Mouse (Mus musculus): ENCODE data around the gene Ank. TPM values are rescaled to one million over a fixed set of nuclear protein-coding genes. Genes with fewer than 3 reads are reported as not detected.
"Not testable (repeated sequence)": the region's sequence is repeated elsewhere in the genome, so short reads cannot be mapped to it uniquely, and the experiment has no call there.

Ank gene
- polyA plus RNA-seq, 1 experiment: 222 TPM

- Histone ChIP-seq H3K27ac (ENCODE audit: insufficient read depth, low read length) (no peak overlapping the region), H3K4me1 (ENCODE audit: control insufficient read depth, insufficient read depth, low read length) (no peaks in the 10 kb centered on the region), H3K4me3 (replicated peaks; ENCODE audit: insufficient read depth, low read depth, low read length) (no peak overlapping the region), H3K27me3 (ENCODE audit: control insufficient read depth, insufficient read depth, low read length) (no peaks in the 10 kb centered on the region)
- no peak for DNase-seq
- TF ChIP-seq POLR2A (IDR thresholded peaks at IDR 0.05; ENCODE audit: borderline replicate concordance, insufficient read depth, low read length): no peak
- no peak for TF ChIP-seq CTCF (IDR thresholded peaks at IDR 0.05; ENCODE audit: borderline replicate concordance, insufficient read depth, low read depth, low read length)
- WGBS: 93% methylated on average over 2 of the region's 2 CpGs
Measured at GRCm38 (mm10) chr15:27457001-27457400, 9.5 kb upstream of the Ank start.

GRCm38 (mm10) chr15:27459781-27460180 is 6.7 kb upstream of the Ank start:
- not testable (repeated sequence) for DNase-seq; H3K27me3 ChIP-seq (ENCODE audit: control insufficient read depth, insufficient read depth, low read length); H3K27ac ChIP-seq (ENCODE audit: insufficient read depth, low read length); H3K4me1 ChIP-seq (ENCODE audit: control insufficient read depth, insufficient read depth, low read length); H3K4me3 ChIP-seq (replicated peaks; ENCODE audit: insufficient read depth, low read depth, low read length)
- WGBS: 54% methylated on average over 14 of the region's 14 CpGs

GRCm38 (mm10) chr15:27461336-27462245 is 4.9 kb upstream of the Ank start:
- no peaks in the 10 kb centered on the region for H3K27me3 ChIP-seq (ENCODE audit: control insufficient read depth, insufficient read depth, low read length)
- TF ChIP-seq POLR2A (IDR thresholded peaks at IDR 0.05; ENCODE audit: borderline replicate concordance, insufficient read depth, low read length) (no peak), CTCF (IDR thresholded peaks at IDR 0.05; ENCODE audit: borderline replicate concordance, insufficient read depth, low read depth, low read length) (no peak)
- 35% methylated on average over 12 of the region's 12 CpGs for WGBS
- no peak overlapping the region for H3K27ac ChIP-seq (ENCODE audit: insufficient read depth, low read length)
- no peak overlapping the region for H3K4me3 ChIP-seq (replicated peaks; ENCODE audit: insufficient read depth, low read depth, low read length)
- H3K4me1 ChIP-seq (ENCODE audit: control insufficient read depth, insufficient read depth, low read length): no peaks in the 10 kb centered on the region
- DNase-seq: no peak

GRCm38 (mm10) chr15:27463876-27464275 is 2.6 kb upstream of the Ank start:
- TF ChIP-seq POLR2A (IDR thresholded peaks at IDR 0.05; ENCODE audit: borderline replicate concordance, insufficient read depth, low read length): no peak
- no peak for TF ChIP-seq CTCF (IDR thresholded peaks at IDR 0.05; ENCODE audit: borderline replicate concordance, insufficient read depth, low read depth, low read length)
- Histone ChIP-seq H3K4me3 (replicated peaks; ENCODE audit: insufficient read depth, low read depth, low read length) (no peak overlapping the region), H3K27ac (ENCODE audit: insufficient read depth, low read length) (no peak overlapping the region), H3K4me1 (ENCODE audit: control insufficient read depth, insufficient read depth, low read length) (peaks cover 2% of the 10 kb centered on the region; the same call in 1 of the 2 replicates), H3K27me3 (ENCODE audit: control insufficient read depth, insufficient read depth, low read length) (no peaks in the 10 kb centered on the region)
- no peak for DNase-seq
- 96% methylated on average over 13 of the region's 13 CpGs for WGBS

GRCm38 (mm10) chr15:27465391-27466005 is 979 bp upstream of the Ank start:
- TF ChIP-seq CTCF (IDR thresholded peaks at IDR 0.05; ENCODE audit: borderline replicate concordance, insufficient read depth, low read depth, low read length) (peak; percentile 34; the same call in 1 of the 2 replicates), POLR2A (IDR thresholded peaks at IDR 0.05; ENCODE audit: borderline replicate concordance, insufficient read depth, low read length) (no peak)
- H3K4me1 ChIP-seq (ENCODE audit: control insufficient read depth, insufficient read depth, low read length): peaks cover 2% of the 10 kb centered on the region; the same call in 1 of the 2 replicates
- DNase-seq: peak; percentile 52 to 61
- H3K27ac ChIP-seq (ENCODE audit: insufficient read depth, low read length): peak overlapping the region; percentile 86; the same call in 1 of the 2 replicates
- WGBS: 6% methylated on average over 8 of the region's 8 CpGs
- H3K4me3 ChIP-seq (replicated peaks; ENCODE audit: insufficient read depth, low read depth, low read length): peak overlapping the region; percentile 76
- H3K27me3 ChIP-seq (ENCODE audit: control insufficient read depth, insufficient read depth, low read length): no peaks in the 10 kb centered on the region

GRCm38 (mm10) chr15:27467081-27467491 is 609 bp downstream of the Ank start:
- Histone ChIP-seq H3K27ac (ENCODE audit: insufficient read depth, low read length) (peak overlapping the region; percentile 97), H3K4me1 (ENCODE audit: control insufficient read depth, insufficient read depth, low read length) (peaks cover 6% of the 10 kb centered on the region; the same call in 1 of the 2 replicates), H3K4me3 (replicated peaks; ENCODE audit: insufficient read depth, low read depth, low read length) (peak overlapping the region; percentile 62), H3K27me3 (ENCODE audit: control insufficient read depth, insufficient read depth, low read length) (no peaks in the 10 kb centered on the region)
- peak in 1 of 2 experiments; percentile 68 for DNase-seq
- WGBS: under 1% methylated on average over 25 of the region's 25 CpGs
- TF ChIP-seq CTCF (IDR thresholded peaks at IDR 0.05; ENCODE audit: borderline replicate concordance, insufficient read depth, low read depth, low read length) (no peak), POLR2A (IDR thresholded peaks at IDR 0.05; ENCODE audit: borderline replicate concordance, insufficient read depth, low read length) (0 out of 2 replicates have a peak, but pooled peaks have one; percentile 9)

- H3K27ac ChIP-seq (ENCODE audit: insufficient read depth, low read length): peak overlapping the region; percentile 97
- H3K4me1 ChIP-seq (ENCODE audit: control insufficient read depth, insufficient read depth, low read length): peaks cover 6% of the 10 kb centered on the region; the same call in 1 of the 2 replicates
- peak overlapping the region; percentile 62 for H3K4me3 ChIP-seq (replicated peaks; ENCODE audit: insufficient read depth, low read depth, low read length)
- peak; percentile 74 to 83 for DNase-seq
- WGBS: 3% methylated on average over 7 of the region's 7 CpGs
- TF ChIP-seq POLR2A (IDR thresholded peaks at IDR 0.05; ENCODE audit: borderline replicate concordance, insufficient read depth, low read length) (peak; percentile 42; the same call in 1 of the 2 replicates), CTCF (IDR thresholded peaks at IDR 0.05; ENCODE audit: borderline replicate concordance, insufficient read depth, low read depth, low read length) (no peak)
- H3K27me3 ChIP-seq (ENCODE audit: control insufficient read depth, insufficient read depth, low read length): no peaks in the 10 kb centered on the region
Measured at GRCm38 (mm10) chr15:27467641-27468040, 1.2 kb downstream of the Ank start.
